Mouse (Mus musculus) midbrain, embryonic 11.5 days (tissue): Measurements from ENCODE around the gene Epha2. TPM values are rescaled to one million over a fixed set of nuclear protein-coding genes. Genes with fewer than 3 reads are reported as not detected.

ENCODE experiments used
- ATAC-seq: fragments of 200-750 bp; cut with Nextera tagmentation; 2 replicates; pipeline ENCODE4 v1.8.0; 2017; ENCODE audit warnings: moderate TSS enrichment, moderate library complexity; ENCODE audit not compliant: low FRiP score
- DNase-seq: peaks from one replicate; pipeline ENCODE4 v3.0.0; 2015; ENCODE audit warnings: low spot score; ENCODE audit errors: missing footprints
- H3K27ac ChIP-seq: fragments of 300-500 bp; sonication (generic); 2 replicates; pipeline ENCODE4 v1.5.1; 2014; ENCODE audit warnings: low read depth, low read length
- H3K27me3 ChIP-seq: fragments of 300-500 bp; sonication (generic); 2 replicates; pipeline ENCODE4 v1.6.1; 2014; ENCODE audit warnings: mild to moderate bottlenecking, low read length, moderate library complexity, mixed read lengths; ENCODE audit not compliant: control insufficient read depth, insufficient read depth
- H3K36me3 ChIP-seq: fragments of 300-500 bp; sonication (generic); 2 replicates; pipeline ENCODE4 v1.6.1; 2014; ENCODE audit warnings: mild to moderate bottlenecking, low read length, moderate library complexity, mixed read lengths; ENCODE audit not compliant: control insufficient read depth, insufficient read depth
- H3K4me1 ChIP-seq: fragments of 300-500 bp; sonication (generic); 2 replicates; pipeline ENCODE4 v1.6.1; 2014; ENCODE audit warnings: low read length; ENCODE audit not compliant: control insufficient read depth, insufficient read depth
- H3K4me2 ChIP-seq: fragments of 300-500 bp; sonication (generic); 2 replicates; pipeline ENCODE4 v1.6.1; 2014; ENCODE audit warnings: mild to moderate bottlenecking, moderate library complexity
- H3K4me3 ChIP-seq: fragments of 300-500 bp; sonication (generic); 2 replicates; pipeline ENCODE4 v1.5.1; 2014; ENCODE audit warnings: low read depth, low read length
- H3K9ac ChIP-seq: fragments of 300-500 bp; sonication (generic); 2 replicates; pipeline ENCODE4 v1.6.1; 2014; ENCODE audit warnings: low read length
- H3K9me3 ChIP-seq: fragments of 300-500 bp; sonication (generic); 2 replicates; pipeline ENCODE4 v1.6.1; 2016; ENCODE audit warnings: low read length; ENCODE audit not compliant: control insufficient read depth
- WGBS: fragments of 180-500 bp; shearing (Covaris S2); extraction: QIAGEN DNeasy Blood & Tissue Kit; methylation state at CpG from one replicate; pipeline ENCODE4 v1.1.7; 2014; 5-methylcytosine and 5-hydroxymethylcytosine counted together
- polyA plus RNA-seq: library from polyadenylated mRNA; unstranded; fragments of >200 nt; fragmentation: Nextera tagmentation; extraction: Ambion mirVana; gene quantifications from 2 replicates; pipeline ENCODE4 v1.2.1, GENCODE M21; 2014

Gene Epha2
- polyA plus RNA-seq, 1 experiment from 2014 or later, result 2.2 TPM

DNA sequence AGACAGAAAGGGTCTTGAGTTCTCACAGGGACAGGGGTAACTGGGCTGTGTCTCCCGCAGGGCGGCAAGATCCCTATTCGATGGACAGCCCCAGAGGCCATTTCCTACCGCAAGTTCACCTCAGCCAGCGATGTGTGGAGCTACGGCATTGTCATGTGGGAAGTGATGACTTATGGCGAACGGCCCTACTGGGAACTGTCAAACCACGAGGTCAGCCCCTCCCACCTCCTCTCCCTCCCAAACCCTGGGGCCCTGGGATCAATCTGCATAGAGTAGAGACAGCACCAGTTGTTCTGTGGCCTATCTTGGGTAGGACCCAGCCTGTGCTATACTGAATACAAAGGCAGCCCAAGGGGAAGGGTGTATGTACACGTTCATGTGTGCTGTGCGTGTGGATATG lies 21.5 kb downstream of the Epha2 start:
- Histone ChIP-seq H3K4me2 (no peak overlapping the region), H3K4me1 (no peaks in the 10 kb centered on the region), H3K9ac (no peak overlapping the region), H3K27me3 (no peaks in the 10 kb centered on the region), H3K4me3 (no peak overlapping the region), H3K27ac (no peak overlapping the region), H3K36me3 (peaks cover 4% of the 10 kb centered on the region; the same call in 1 of the 2 replicates), H3K9me3 (no peaks in the 10 kb centered on the region)
- ATAC-seq (no peak), DNase-seq (no peak)
- 89% methylated on average over 11 of the region's 11 CpGs for WGBS

DNA sequence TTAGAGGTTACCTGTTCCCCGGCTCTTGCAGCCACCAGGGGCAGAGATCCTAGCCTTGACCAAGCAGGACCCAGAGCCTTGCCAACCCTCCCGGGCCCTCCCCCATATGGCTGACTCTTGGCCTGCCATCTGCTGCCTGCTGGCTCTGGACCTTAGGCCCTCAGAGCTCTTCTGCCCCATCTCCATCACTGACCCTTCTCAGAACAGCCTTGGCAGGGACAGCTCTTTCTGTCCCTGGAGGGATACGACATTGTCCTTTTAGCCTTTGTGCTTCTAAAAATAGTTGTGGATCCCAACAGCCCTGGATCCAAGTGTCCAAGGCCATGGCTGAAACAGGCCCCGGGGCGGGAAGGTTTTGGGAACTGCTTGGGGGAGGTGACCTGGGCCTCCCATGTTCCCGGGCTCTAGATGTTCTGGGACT lies 23.7 kb downstream of the Epha2 start:
- Histone ChIP-seq H3K4me1 (no peaks in the 10 kb centered on the region), H3K9ac (no peak overlapping the region), H3K27me3 (no peaks in the 10 kb centered on the region), H3K27ac (no peak overlapping the region), H3K36me3 (peaks cover 4% of the 10 kb centered on the region; the same call in 1 of the 2 replicates), H3K4me3 (no peak overlapping the region), H3K9me3 (no peaks in the 10 kb centered on the region), H3K4me2 (no peak overlapping the region)
- ATAC-seq (no peak), DNase-seq (no peak)
- 92% methylated on average over 6 of the region's 6 CpGs for WGBS

DNA sequence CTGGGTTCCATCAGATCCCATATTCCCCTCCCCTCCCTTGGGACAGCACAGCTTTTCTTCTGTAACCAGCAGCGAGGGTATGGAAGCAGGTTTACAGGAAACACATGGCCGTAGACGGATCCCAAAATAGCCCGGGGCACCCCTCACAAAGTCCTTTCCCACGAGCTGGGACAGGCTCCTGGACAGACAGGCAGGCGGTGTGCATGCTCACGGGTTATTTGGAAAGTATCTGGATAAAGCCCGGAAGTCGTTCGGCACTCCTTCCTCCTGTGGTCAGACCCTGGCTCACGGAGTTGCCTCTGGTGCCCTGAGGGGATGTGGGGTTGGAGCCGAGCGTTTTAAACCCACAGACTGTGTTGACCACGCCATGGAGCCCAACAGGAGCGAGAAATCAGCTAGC lies 24.6 kb downstream of the Epha2 start:
- 83% methylated on average over 15 of the region's 15 CpGs for WGBS
- Histone ChIP-seq H3K9ac (no peak overlapping the region), H3K4me3 (no peak overlapping the region), H3K36me3 (peaks cover 4% of the 10 kb centered on the region; the same call in 1 of the 2 replicates), H3K4me1 (no peaks in the 10 kb centered on the region), H3K9me3 (no peaks in the 10 kb centered on the region), H3K4me2 (no peak overlapping the region), H3K27me3 (no peaks in the 10 kb centered on the region), H3K27ac (no peak overlapping the region)
- DNase-seq, result no peak
- no peak for ATAC-seq

DNA sequence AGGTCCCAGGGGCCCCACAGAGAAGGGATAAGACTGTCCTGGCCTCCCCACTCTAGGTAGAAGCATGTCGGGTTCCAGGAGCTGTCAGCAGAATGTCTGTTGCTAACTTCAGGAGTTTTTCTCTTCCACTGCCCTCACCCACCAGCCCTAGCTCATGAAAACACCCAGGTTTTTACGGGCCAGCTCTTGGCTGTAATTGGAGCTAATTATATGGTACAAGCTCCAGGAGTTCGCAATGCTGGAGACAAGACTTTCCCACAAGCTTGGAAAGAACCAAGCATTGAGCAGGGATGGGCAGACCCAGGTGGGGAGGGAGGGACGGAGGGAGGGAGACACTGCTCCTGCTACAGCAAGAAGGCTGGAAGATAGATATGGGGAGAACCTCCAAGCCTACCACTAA lies 26.0 kb downstream of the Epha2 start:
- H3K36me3 ChIP-seq, result peaks cover 4% of the 10 kb centered on the region; the same call in 1 of the 2 replicates
- 89% methylated on average over 4 of the region's 4 CpGs for WGBS

DNA sequence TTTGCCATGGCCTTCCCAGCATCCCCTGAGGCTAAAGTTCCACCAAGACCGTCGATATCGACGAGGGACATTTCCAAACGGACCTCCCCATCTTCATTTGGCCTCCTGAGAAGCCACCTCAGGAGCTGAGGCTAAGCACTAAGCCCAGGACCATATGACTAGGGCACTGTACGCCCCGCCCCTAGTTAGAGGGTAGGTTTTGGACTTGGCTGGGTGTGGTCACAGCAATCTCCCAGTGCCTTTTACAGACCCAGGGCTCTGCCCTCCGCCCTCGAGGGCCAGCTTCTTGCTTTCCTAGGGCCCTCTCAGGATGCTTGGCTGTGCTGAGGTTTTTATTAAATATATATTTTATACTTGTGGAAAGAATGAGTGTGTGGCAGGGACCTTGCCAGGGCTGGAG lies 27.7 kb downstream of the Epha2 start:
- Histone ChIP-seq H3K27ac (no peak overlapping the region), H3K4me3 (no peak overlapping the region), H3K9me3 (no peaks in the 10 kb centered on the region), H3K9ac (no peak overlapping the region), H3K4me2 (no peak overlapping the region), H3K27me3 (no peaks in the 10 kb centered on the region), H3K4me1 (0 out of 2 replicates have a peak, but pooled peaks cover 2% of the 10 kb centered on the region), H3K36me3 (no peaks in the 10 kb centered on the region)
- ATAC-seq (no peak), DNase-seq (no peak)
- 88% methylated on average over 9 of the region's 9 CpGs for WGBS

More for the DNA sequence above, 26.0 kb downstream of the Epha2 start:
- H3K9ac ChIP-seq, result no peak overlapping the region
- no peaks in the 10 kb centered on the region for H3K9me3 ChIP-seq
- no peak overlapping the region for H3K4me3 ChIP-seq
- H3K4me2 ChIP-seq, result no peak overlapping the region
- H3K4me1 ChIP-seq, result no peaks in the 10 kb centered on the region
- ATAC-seq (no peak), DNase-seq (no peak)
- no peak overlapping the region for H3K27ac ChIP-seq
- no peaks in the 10 kb centered on the region for H3K27me3 ChIP-seq

DNA sequence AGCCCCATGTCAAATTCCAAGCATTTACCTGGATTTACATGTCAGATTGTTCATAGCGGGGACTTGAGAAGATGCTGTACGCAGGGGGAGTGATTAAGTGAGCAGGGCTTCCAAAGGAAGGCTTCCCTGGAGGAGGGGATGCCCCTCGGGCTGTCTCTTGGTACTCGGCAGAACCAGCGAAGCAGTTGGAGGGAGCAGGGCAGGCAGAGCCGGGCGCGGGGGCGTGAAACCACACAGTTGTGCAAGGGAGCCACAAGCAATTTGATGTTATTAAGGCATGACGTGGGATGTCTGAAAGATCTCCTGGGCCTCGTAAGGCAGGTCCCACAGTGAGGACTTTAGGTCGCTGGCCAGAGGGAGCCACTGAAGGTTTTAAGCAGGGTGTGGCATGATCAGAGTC lies 28.9 kb downstream of the Epha2 start:
- Histone ChIP-seq H3K36me3 (no peaks in the 10 kb centered on the region), H3K4me3 (no peak overlapping the region)

DNA sequence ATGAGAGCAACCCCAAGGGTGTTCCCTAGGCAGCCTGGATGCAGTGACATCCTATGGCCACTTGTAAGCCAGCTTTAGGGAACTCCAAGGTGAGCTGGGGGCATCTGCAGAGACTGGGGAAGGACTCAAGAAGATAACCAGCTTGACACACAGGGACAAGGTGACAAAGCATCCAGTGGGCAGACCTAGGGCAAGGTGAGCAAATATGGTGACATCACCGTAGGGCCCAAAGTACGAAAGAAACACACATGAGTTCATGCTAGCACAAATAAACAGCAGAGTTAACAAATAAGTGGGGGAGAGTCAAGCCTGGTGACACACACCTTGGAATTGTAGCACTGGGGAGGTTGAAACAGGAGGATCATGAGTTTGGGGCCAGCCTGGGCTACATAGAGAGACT lies 30.4 kb downstream of the Epha2 start:
- H3K4me3 ChIP-seq, result no peak overlapping the region
- no peaks in the 10 kb centered on the region for H3K36me3 ChIP-seq
- H3K9ac ChIP-seq, result no peak overlapping the region
- WGBS, result 94% methylated on average over 2 of the region's 2 CpGs
- H3K4me1 ChIP-seq, result peaks cover 24% of the 10 kb centered on the region
- H3K27ac ChIP-seq, result no peak overlapping the region
- no peak overlapping the region for H3K4me2 ChIP-seq
- DNase-seq (no peak), ATAC-seq (no peak)
- H3K27me3 ChIP-seq, result no peaks in the 10 kb centered on the region
- no peaks in the 10 kb centered on the region for H3K9me3 ChIP-seq

More for the DNA sequence above, 28.9 kb downstream of the Epha2 start:
- H3K4me1 ChIP-seq, result peaks cover 10% of the 10 kb centered on the region
- WGBS, result 76% methylated on average over 12 of the region's 12 CpGs
- no peak overlapping the region for H3K4me2 ChIP-seq
- no peaks in the 10 kb centered on the region for H3K27me3 ChIP-seq
- no peak overlapping the region for H3K27ac ChIP-seq
- H3K9me3 ChIP-seq, result no peaks in the 10 kb centered on the region
- no peak for ATAC-seq
- no peak overlapping the region for H3K9ac ChIP-seq
- no peak for DNase-seq

DNA sequence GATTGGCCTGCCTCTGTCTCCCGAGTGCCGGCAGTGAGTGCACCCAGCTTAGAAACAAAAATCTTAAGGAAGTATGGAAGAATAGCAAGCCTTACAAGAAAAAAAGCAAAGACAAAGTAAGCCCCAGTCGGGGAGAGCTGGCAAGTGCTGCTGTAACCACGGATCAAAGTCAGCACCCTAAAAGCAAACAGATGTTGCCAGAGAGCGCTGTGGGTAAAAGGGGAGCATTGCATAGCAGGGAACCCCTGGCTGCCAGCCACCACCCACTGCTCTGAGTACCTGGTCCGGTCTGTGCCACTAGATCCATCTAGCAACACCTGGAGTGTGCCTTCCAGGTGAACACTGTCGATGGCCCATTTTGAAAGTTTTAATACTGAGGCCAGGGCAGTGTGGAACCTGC lies 31.2 kb downstream of the Epha2 start:
- 82% methylated on average over 7 of the region's 7 CpGs for WGBS
- Histone ChIP-seq H3K9ac (no peak overlapping the region), H3K27ac (no peak overlapping the region), H3K9me3 (no peaks in the 10 kb centered on the region), H3K36me3 (no peaks in the 10 kb centered on the region), H3K4me3 (no peak overlapping the region), H3K27me3 (no peaks in the 10 kb centered on the region), H3K4me2 (no peak overlapping the region), H3K4me1 (peaks cover 25% of the 10 kb centered on the region)
- DNase-seq (no peak), ATAC-seq (no peak)

DNA sequence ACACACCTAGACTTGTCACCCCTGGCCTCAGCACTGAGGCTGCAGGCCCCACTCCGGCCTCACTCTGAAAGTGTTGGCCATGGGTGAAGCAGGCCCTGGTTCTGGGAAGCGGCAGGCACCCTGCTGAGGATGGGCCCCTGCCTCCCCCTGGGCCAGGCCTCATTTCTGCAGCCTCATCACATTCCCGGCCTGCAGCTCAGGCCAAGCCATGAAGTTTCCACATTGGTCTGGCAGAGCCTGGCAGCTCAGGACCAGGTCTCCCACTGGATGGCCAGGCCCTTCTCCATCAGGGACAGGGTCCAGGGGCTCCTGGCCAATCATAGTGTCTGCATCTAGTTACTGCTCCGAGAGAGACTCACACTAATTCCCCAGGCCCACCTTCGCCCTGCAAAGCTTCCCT lies 33.7 kb downstream of the Epha2 start:
- Histone ChIP-seq H3K4me2 (0 out of 2 replicates have a peak overlapping the region, but pooled peaks have one; percentile 9), H3K27me3 (no peaks in the 10 kb centered on the region), H3K36me3 (no peaks in the 10 kb centered on the region), H3K4me3 (no peak overlapping the region), H3K27ac (peak overlapping the region; percentile 76), H3K4me1 (peaks cover 44% of the 10 kb centered on the region), H3K9me3 (no peaks in the 10 kb centered on the region), H3K9ac (peak overlapping the region; percentile 37)
- DNase-seq (no peak), ATAC-seq (no peak; the same call in 1 of the 2 replicates)
- 31% methylated on average over 5 of the region's 5 CpGs for WGBS
